In the genomic region with DNA sequence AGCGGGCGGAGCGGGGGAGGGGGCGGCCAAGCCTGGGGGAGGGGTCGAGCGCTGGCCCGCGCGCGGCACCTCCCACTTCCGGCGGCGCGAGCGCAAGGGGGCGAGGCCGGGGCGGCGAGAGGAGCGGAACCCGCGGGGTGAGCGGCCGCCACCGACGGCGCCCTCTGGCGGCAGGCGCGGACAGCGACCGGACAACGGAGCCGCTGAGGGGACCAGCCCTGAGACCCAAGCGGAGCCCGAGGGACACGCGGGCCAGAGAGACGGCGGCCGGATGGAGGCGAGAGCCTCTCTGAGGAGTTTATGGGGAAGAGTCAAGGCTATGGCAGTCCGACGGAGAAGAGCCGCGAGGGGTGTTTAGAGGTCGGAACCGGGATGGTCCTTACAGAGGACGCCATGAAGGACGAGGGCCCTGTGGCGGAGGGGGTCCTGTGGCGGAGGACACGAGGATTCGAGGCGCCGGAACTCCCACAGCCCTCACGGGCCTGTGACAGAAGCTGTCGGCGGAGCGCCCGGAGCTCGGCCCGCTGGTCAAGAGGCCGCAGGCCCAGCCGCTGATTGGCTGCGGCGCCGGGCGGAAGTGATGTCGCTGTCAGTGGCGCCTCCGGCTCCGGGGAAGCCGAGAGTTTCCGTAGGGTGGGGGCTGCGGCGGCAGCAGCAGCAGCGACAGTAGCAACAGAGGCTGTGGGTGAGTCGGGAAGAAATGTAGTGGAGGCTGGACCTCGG, we compare ENCODE assay signal across 8 mouse cellular contexts. TPM values are rescaled to one million over a fixed set of nuclear protein-coding genes. Genes with fewer than 3 reads are reported as not detected.
DNase-seq lines count a peak whose midpoint lies in the region; ATAC-seq and TF ChIP-seq lines count a peak whose summit lies in the region.

TSS of gene Pcsk7 (plus strand) at position 143 of the 723 bp plus-strand sequence.
TSS of gene Rnf214 (minus strand) at position 557 of the 723 bp plus-strand sequence.

- no peaks in the 10 kb centered on the region for H3K9me3 ChIP-seq in forebrain, embryonic 12.5 days
- H3K9me3 ChIP-seq in heart, postnatal 0 days (replicated peaks; ENCODE audit: control insufficient read depth, low read length), result no peaks in the 10 kb centered on the region
- no peaks in the 10 kb centered on the region for H3K9me3 ChIP-seq in liver, embryonic 16.5 days (replicated peaks; ENCODE audit: control insufficient read depth, low read length)
- H3K9me3 ChIP-seq in neural tube, embryonic 13.5 days, result no peaks in the 10 kb centered on the region

- peak within 1 kb of the TSS; percentile 83 for H3K4me2 ChIP-seq in forebrain, embryonic 12.5 days
- peak within 1 kb of the TSS; percentile 68 for H3K4me2 ChIP-seq in heart, postnatal 0 days (ENCODE audit: low read depth, low read length)
- peak within 1 kb of the TSS; percentile 89 for H3K4me2 ChIP-seq in liver, embryonic 16.5 days (ENCODE audit: low read depth, low read length)
- H3K4me2 ChIP-seq in neural tube, embryonic 13.5 days, result peak within 1 kb of the TSS; percentile 87

- TF ChIP-seq CTCF in heart, postnatal 0 days (IDR thresholded peaks at IDR 0.05; ENCODE audit: low read depth), result peak; percentile 63
- peak; percentile 84 for TF ChIP-seq CTCF in testis, adult 2 months (IDR thresholded peaks at IDR 0.05; ENCODE audit: control insufficient read depth, insufficient read depth, insufficient replicate concordance, low read depth, low read length)

- H3K36me3 ChIP-seq in forebrain, embryonic 12.5 days (replicated peaks), result peaks cover 44% of the 10 kb centered on the region
- H3K36me3 ChIP-seq in heart, postnatal 0 days (replicated peaks; ENCODE audit: control insufficient read depth, insufficient read depth, low read length), result peaks cover 39% of the 10 kb centered on the region
- peaks cover 12% of the 10 kb centered on the region for H3K36me3 ChIP-seq in liver, embryonic 16.5 days (ENCODE audit: control insufficient read depth, insufficient read depth)
- H3K36me3 ChIP-seq in neural tube, embryonic 13.5 days, result peaks cover 57% of the 10 kb centered on the region
- H3K36me3 ChIP-seq in testis, adult 2 months (ENCODE audit: control insufficient read depth, insufficient read depth, low read length), result peaks cover 8% of the 10 kb centered on the region

- peak within 1 kb of the TSS; percentile 98 for H3K9ac ChIP-seq in forebrain, embryonic 12.5 days
- H3K9ac ChIP-seq in heart, postnatal 0 days (replicated peaks; ENCODE audit: low read depth, low read length), result peak within 1 kb of the TSS; percentile 80
- H3K9ac ChIP-seq in liver, embryonic 16.5 days (ENCODE audit: low read depth, low read length), result peak within 1 kb of the TSS; percentile 100
- H3K9ac ChIP-seq in neural tube, embryonic 13.5 days, result peak within 1 kb of the TSS; percentile 96

- TF ChIP-seq EP300 in heart, postnatal 0 days (IDR thresholded peaks at IDR 0.05; ENCODE audit: low read depth), result 0 out of 2 replicates have a peak, but pooled peaks have one; percentile 41

- under 1% methylated on average over 76 of the region's 80 CpGs for WGBS in forebrain, embryonic 12.5 days
- WGBS in heart, postnatal 0 days, result under 1% methylated on average over 79 of the region's 80 CpGs
- WGBS in liver, embryonic 16.5 days (ENCODE audit: insufficient replicate concordance), result under 1% methylated on average over 76 of the region's 80 CpGs
- WGBS in neural tube, embryonic 13.5 days, result under 1% methylated on average over 74 of the region's 80 CpGs

- no peaks in the 10 kb centered on the region for H3K27me3 ChIP-seq in forebrain, embryonic 12.5 days
- no peaks in the 10 kb centered on the region for H3K27me3 ChIP-seq in heart, postnatal 0 days (ENCODE audit: control insufficient read depth, insufficient read depth, low read length)
- H3K27me3 ChIP-seq in liver, embryonic 16.5 days (ENCODE audit: control insufficient read depth, insufficient read depth, low read depth, low read length), result no peaks in the 10 kb centered on the region
- no peaks in the 10 kb centered on the region for H3K27me3 ChIP-seq in neural tube, embryonic 13.5 days
- no peaks in the 10 kb centered on the region for H3K27me3 ChIP-seq in testis, adult 2 months (ENCODE audit: control insufficient read depth, insufficient read depth, low read length)

- H3K4me1 ChIP-seq in forebrain, embryonic 12.5 days, result peaks cover 22% of the 10 kb centered on the region
- H3K4me1 ChIP-seq in heart, postnatal 0 days (ENCODE audit: control insufficient read depth, insufficient read depth), result peaks cover 20% of the 10 kb centered on the region; the same call in 1 of the 2 replicates
- H3K4me1 ChIP-seq in liver, embryonic 16.5 days (ENCODE audit: control insufficient read depth, low read depth, low read length), result peaks cover 27% of the 10 kb centered on the region
- H3K4me1 ChIP-seq in neural tube, embryonic 13.5 days (replicated peaks), result peaks cover 33% of the 10 kb centered on the region
- peaks cover 4% of the 10 kb centered on the region for H3K4me1 ChIP-seq in testis, adult 2 months (ENCODE audit: control insufficient read depth, insufficient read depth, low read length)

- peak; percentile 81 to 83 for DNase-seq in CD8-positive naive resting alpha-beta T cell, adult 2 months (ENCODE audit: low read depth in 2 of 2, low spot score in 2 of 2)
- DNase-seq in c-Kit-positive CD71-negative TER-119-negative erythroid progenitor cells, embryonic 14.5 days (ENCODE audit: low read depth), result peak; percentile 64
- DNase-seq in heart, postnatal 0 days (ENCODE audit: low spot score), result peak; percentile 86
- DNase-seq in kidney, postnatal 4 days, result peak; percentile 93 to 96

- peak within 1 kb of the TSS; percentile 95 for H3K4me3 ChIP-seq in forebrain, embryonic 12.5 days (replicated peaks)
- H3K4me3 ChIP-seq in heart, postnatal 0 days (ENCODE audit: low read depth, low read length), result peak within 1 kb of the TSS; percentile 78
- peak within 1 kb of the TSS; percentile 100 for H3K4me3 ChIP-seq in liver, embryonic 16.5 days (ENCODE audit: low read depth, low read length)
- peak within 1 kb of the TSS; percentile 68 for H3K4me3 ChIP-seq in neural tube, embryonic 13.5 days
- peak within 1 kb of the TSS; percentile 100 for H3K4me3 ChIP-seq in testis, adult 2 months (ENCODE audit: control insufficient read depth, low read depth, low read length)

- ATAC-seq in forebrain, embryonic 12.5 days (ENCODE audit: low FRiP score), result peak; percentile 93
- ATAC-seq in heart, postnatal 0 days (ENCODE audit: insufficient read depth, low read depth), result peak; percentile 94
- peak; percentile 92 for ATAC-seq in liver, embryonic 16.5 days (ENCODE audit: low read depth)
- peak; percentile 94 for ATAC-seq in neural tube, embryonic 13.5 days (ENCODE audit: low read depth)

- H3K27ac ChIP-seq in forebrain, embryonic 12.5 days, result peak within 1 kb of the TSS; percentile 95
- peak within 1 kb of the TSS; percentile 97 for H3K27ac ChIP-seq in heart, postnatal 0 days (ENCODE audit: low read depth)
- peak within 1 kb of the TSS; percentile 99 for H3K27ac ChIP-seq in liver, embryonic 16.5 days (ENCODE audit: low read length)
- peak within 1 kb of the TSS; percentile 94 for H3K27ac ChIP-seq in neural tube, embryonic 13.5 days (replicated peaks)
- peak within 1 kb of the TSS; percentile 100 for H3K27ac ChIP-seq in testis, adult 2 months (ENCODE audit: control insufficient read depth, insufficient read depth, low read depth, low read length)

- peak; percentile 65; the same call in 1 of the 2 replicates for TF ChIP-seq POLR2A in testis, adult 2 months (IDR thresholded peaks at IDR 0.05; ENCODE audit: control insufficient read depth, low read depth, low read length)

RNA-seq across cellular contexts. Expression of gene Pcsk7, which starts in this region (rescaled TPM):
- 21.7 TPM in 2 replicates for polyA plus RNA-seq in forebrain, embryonic 12.5 days (2016; fragmentation: Nextera tagmentation; extraction: Ambion mirVana)
- 31.7 and 57.1 TPM in 2 replicates for total RNA-seq in heart, postnatal 0 days (2014; rRNA removed; ENCODE audit: low replicate concordance)
- 12.0 and 15.0 TPM in 2 replicates for polyA plus RNA-seq in heart, postnatal 0 days (2015; fragmentation: Nextera tagmentation; extraction: Ambion mirVana)
- 7.2 and 8.4 TPM in 2 replicates for polyA plus RNA-seq in liver, embryonic 16.5 days (2015; fragmentation: Nextera tagmentation; extraction: Ambion mirVana)
- 23.8 and 25.2 TPM in 2 replicates for polyA plus RNA-seq in neural tube, embryonic 13.5 days (2015; fragmentation: Nextera tagmentation; extraction: Ambion mirVana)
- 34.4 and 39.0 TPM in 2 replicates for polyA plus RNA-seq in testis, adult 2 months (2012; rRNA removed)

RNA-seq across cellular contexts. Expression of gene Rnf214, which starts in this region (rescaled TPM):
- polyA plus RNA-seq in forebrain, embryonic 12.5 days (2016; fragmentation: Nextera tagmentation; extraction: Ambion mirVana), result 92.3 and 96.8 TPM in 2 replicates
- total RNA-seq in heart, postnatal 0 days (2014; rRNA removed; ENCODE audit: low replicate concordance), result 27.4 and 42.9 TPM in 2 replicates
- polyA plus RNA-seq in heart, postnatal 0 days (2015; fragmentation: Nextera tagmentation; extraction: Ambion mirVana), result 30.5 and 32.4 TPM in 2 replicates
- polyA plus RNA-seq in liver, embryonic 16.5 days (2015; fragmentation: Nextera tagmentation; extraction: Ambion mirVana), result 15.0 and 16.0 TPM in 2 replicates
- polyA plus RNA-seq in neural tube, embryonic 13.5 days (2015; fragmentation: Nextera tagmentation; extraction: Ambion mirVana), result 82.3 and 96.2 TPM in 2 replicates
- 22.3 and 22.7 TPM in 2 replicates for polyA plus RNA-seq in testis, adult 2 months (2012; rRNA removed)

Comparison
In these comparisons a context has a peak if more than half of its experiments do, and no peak if none do; other contexts are left out.
1. Peak in every context shown above with its lines: DNase-seq, ATAC-seq, H3K4me3 ChIP-seq and H3K27ac ChIP-seq.